Mouse (Mus musculus) inflammation-experienced regulatory T-cells (primary cell): Measurements from ENCODE around the gene Dph6. TPM values are rescaled to one million over a fixed set of nuclear protein-coding genes. Genes with fewer than 3 reads are reported as not detected.

Experiments used
- polyA plus RNA-seq, 2 experiments: library from polyadenylated mRNA; unstranded; fragments of 100-300 nt; shearing (Covaris generic); gene quantifications; one replicate each; pipeline ENCODE4 v1.2.1; 2017

The Dph6 gene
- polyA plus RNA-seq, result 10 to 100 TPM; 15.4 to 27.9 TPM

GRCm38 (mm10) chr2:114654365-114655239 lies at the start of gene Dph6:
Gene Dph6 (minus strand): TSS chr2:114654964.

